Mouse (Mus musculus) heart, embryonic 15.5 days (tissue): ENCODE data around the gene Gm12800. TPM values are rescaled to one million over a fixed set of nuclear protein-coding genes. Genes with fewer than 3 reads are reported as not detected.
"Not testable (repeated sequence)": the region's sequence is repeated elsewhere in the genome, so short reads cannot be mapped to it uniquely, and the experiment has no call there.

Source experiments
- ATAC-seq: fragments of 200-750 bp; cut with Nextera tagmentation; replicated peaks from 2 replicates; pipeline ENCODE4 v1.8.0; 2017; ENCODE audit warnings: low read depth, moderate TSS enrichment; ENCODE audit not compliant: insufficient number of reproducible peaks, insufficient read depth, low FRiP score
- H3K27ac ChIP-seq: fragments of 300-500 bp; sonication (generic); 2 replicates; pipeline ENCODE4 v1.5.1; 2015; ENCODE audit warnings: mild to moderate bottlenecking, inconsistent platforms
- H3K27me3 ChIP-seq: fragments of 300-500 bp; sonication (generic); 2 replicates; pipeline ENCODE4 v1.6.1; 2015; ENCODE audit warnings: inconsistent platforms
- H3K36me3 ChIP-seq: fragments of 300-500 bp; sonication (generic); 2 replicates; pipeline ENCODE4 v1.6.1; 2015; ENCODE audit warnings: mild to moderate bottlenecking, inconsistent platforms
- H3K4me1 ChIP-seq: fragments of 300-500 bp; sonication (generic); replicated peaks from 2 replicates; pipeline ENCODE4 v1.6.1; 2015; ENCODE audit warnings: inconsistent platforms
- H3K4me2 ChIP-seq: fragments of 300-500 bp; sonication (generic); 2 replicates; pipeline ENCODE4 v1.6.1; 2015; ENCODE audit warnings: inconsistent platforms, mild to moderate bottlenecking, moderate library complexity
- H3K4me3 ChIP-seq: fragments of 300-500 bp; sonication (generic); 2 replicates; pipeline ENCODE4 v1.5.1; 2015; ENCODE audit warnings: mild to moderate bottlenecking, inconsistent platforms
- H3K9ac ChIP-seq: fragments of 300-500 bp; sonication (generic); 2 replicates; pipeline ENCODE4 v1.6.1; 2015; ENCODE audit warnings: mild to moderate bottlenecking, inconsistent platforms
- H3K9me3 ChIP-seq: fragments of 300-500 bp; sonication (generic); replicated peaks from 2 replicates; pipeline ENCODE4 v1.6.1; 2016; ENCODE audit warnings: inconsistent platforms
- WGBS: fragments of 180-500 bp; shearing (Covaris S2); methylation state at CpG from one replicate; pipeline ENCODE4 v1.1.7; 2015; ENCODE audit warnings: mixed read lengths; 5-methylcytosine and 5-hydroxymethylcytosine counted together
- polyA plus RNA-seq: library from polyadenylated mRNA; unstranded; fragments of >200 nt; fragmentation: Nextera tagmentation; extraction: Ambion mirVana; gene quantifications from 2 replicates; pipeline ENCODE4 v1.2.1, GENCODE M21; 2015

Gm12800 gene
- polyA plus RNA-seq: not detected in 2 replicates

DNA sequence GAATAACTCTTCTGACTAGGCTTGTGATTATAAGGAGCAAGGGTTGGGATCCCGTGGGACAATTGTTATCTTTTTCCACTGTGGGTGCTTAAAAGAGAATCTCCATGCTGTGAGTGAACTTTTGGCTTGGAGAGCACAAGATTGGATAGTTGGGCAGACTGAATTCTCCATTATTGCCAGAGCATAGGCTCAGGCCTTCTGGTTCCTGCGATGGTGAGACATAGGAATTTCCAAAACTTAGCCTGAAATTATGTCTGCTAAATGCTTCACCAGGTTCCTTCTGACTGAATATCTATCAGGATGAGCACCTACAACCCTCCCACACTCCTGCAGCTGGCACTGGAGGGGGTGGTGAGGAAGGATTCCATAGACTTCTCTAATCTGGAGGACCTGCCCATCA lies at the start of gene Gm12800:
Gene Gm12800 (plus strand): TSS at position 301 of the 400 bp plus-strand sequence.
- 73% methylated on average over 2 of the region's 2 CpGs for WGBS
- H3K27ac ChIP-seq, H3K4me3 ChIP-seq, H3K9me3 ChIP-seq, ATAC-seq, H3K9ac ChIP-seq, H3K4me2 ChIP-seq, H3K36me3 ChIP-seq, H3K4me1 ChIP-seq, H3K27me3 ChIP-seq: not testable (repeated sequence)

DNA sequence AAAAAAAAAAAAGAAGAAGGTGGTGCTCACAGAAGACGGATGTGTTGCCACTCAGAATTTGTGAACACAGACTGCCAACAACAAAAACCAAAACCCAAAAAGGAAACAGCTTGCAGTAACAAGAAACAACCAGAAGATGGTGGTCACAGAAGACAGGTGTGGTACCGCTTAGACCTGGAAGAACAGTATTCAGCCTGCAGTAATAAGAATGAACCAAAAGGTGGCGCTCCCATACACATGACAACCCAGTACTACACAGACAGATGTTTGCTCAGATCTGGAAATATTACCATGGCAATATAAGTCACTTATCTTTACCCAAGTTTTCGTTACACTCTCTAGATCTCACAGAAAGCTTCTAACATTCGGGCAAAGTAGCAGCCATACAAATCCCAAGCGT lies 48.0 kb upstream of the Gm12800 start:
- Histone ChIP-seq H3K36me3 (no peaks in the 10 kb centered on the region), H3K9ac (no peak overlapping the region), H3K27ac (no peak overlapping the region), H3K9me3 (no peaks in the 10 kb centered on the region), H3K27me3 (no peaks in the 10 kb centered on the region), H3K4me2 (no peak overlapping the region), H3K4me3 (no peak overlapping the region), H3K4me1 (no peaks in the 10 kb centered on the region)
- no peak for ATAC-seq
- WGBS: 49% methylated on average over 6 of the region's 6 CpGs

DNA sequence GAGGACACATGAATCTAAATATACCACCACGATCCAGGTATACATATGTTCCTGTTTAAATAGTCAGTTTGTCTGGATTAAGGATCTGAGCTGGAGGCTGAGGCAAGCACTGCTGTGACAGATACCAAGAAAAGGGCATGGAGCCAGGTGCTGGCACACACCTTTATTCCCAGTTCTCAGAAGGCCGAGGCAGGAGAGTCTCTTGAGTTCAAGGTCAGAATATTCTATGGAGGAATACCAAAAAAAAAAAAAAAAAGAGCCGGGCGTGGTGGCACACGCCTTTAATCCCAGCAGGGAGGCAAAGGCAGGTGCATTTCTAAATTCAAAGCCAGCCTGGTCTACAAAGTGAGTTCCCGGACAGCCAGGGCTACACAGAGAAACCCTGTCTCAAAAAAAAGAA lies 46.6 kb upstream of the Gm12800 start:
- no peaks in the 10 kb centered on the region for H3K9me3 ChIP-seq
- no peaks in the 10 kb centered on the region for H3K4me1 ChIP-seq
- H3K27ac ChIP-seq: no peak overlapping the region
- H3K4me2 ChIP-seq: no peak overlapping the region
- no peak overlapping the region for H3K9ac ChIP-seq
- no peaks in the 10 kb centered on the region for H3K27me3 ChIP-seq
- WGBS: 80% methylated on average over 6 of the region's 6 CpGs
- H3K36me3 ChIP-seq: no peaks in the 10 kb centered on the region
- no peak for ATAC-seq
- no peak overlapping the region for H3K4me3 ChIP-seq

DNA sequence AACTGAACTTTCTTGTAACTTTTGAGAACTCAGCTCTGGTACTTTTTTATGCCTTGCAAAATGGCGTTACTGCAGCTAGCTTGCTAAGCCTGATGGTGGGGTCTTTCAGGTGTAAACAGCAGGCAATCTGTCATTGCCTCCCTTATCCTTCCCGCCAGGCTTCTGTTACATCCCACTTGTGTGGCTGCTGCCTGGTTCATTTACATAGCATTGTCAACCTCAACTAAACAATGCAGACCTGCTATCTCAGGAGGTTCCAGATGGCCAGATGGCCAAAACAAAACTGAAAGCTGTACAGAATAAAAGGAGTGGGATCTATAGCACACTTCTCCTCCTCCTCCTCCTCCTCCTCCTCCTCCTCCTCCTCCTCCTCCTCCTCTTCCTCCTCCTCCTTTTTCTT lies 36.9 kb upstream of the Gm12800 start:
- 70% methylated on average over 2 of the region's 2 CpGs for WGBS
- H3K27me3 ChIP-seq, H3K4me1 ChIP-seq, ATAC-seq, H3K9ac ChIP-seq, H3K4me3 ChIP-seq, H3K27ac ChIP-seq, H3K36me3 ChIP-seq, H3K4me2 ChIP-seq, H3K9me3 ChIP-seq: not testable (repeated sequence)

DNA sequence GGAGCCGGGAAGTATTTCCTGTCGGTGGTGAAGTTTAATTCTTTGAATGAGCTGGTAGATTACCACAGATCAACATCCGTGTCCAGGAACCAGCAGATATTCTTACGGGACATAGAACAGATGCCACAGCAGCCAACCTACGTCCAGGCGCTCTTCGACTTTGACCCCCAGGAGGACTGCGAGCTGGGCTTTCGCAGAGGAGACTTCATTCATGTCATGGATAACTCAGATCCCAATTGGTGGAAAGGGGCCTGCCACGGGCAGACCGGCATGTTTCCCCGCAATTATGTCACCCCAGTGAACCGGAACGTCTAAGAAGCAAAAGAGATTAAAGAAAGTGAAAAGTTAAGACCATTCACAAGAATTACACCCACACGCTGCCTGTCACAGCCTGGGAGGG lies 33.2 kb upstream of the Gm12800 start:
- ATAC-seq, H3K27ac ChIP-seq, H3K36me3 ChIP-seq, H3K4me1 ChIP-seq, H3K27me3 ChIP-seq, H3K4me3 ChIP-seq, H3K4me2 ChIP-seq, H3K9ac ChIP-seq, H3K9me3 ChIP-seq: not testable (repeated sequence)
- 81% methylated on average over 15 of the region's 15 CpGs for WGBS

DNA sequence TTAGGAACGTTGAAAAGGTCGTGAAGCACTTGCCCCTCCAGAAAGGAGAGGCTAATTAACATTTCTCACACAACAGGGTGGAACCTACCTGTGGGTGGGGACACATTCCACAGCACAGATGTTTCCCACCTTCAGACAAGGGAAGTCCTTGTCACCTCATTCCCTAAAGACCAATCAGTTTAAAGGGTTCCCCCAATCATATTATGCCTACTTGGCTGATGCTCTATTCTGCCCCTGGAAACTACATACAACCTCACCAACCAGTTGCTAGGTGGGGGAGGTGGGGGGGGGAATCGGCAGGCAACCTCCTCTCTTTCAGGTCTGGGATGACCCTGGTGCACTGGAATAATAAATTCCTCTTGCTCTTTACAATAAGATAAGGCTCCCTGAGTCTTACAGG lies 25.3 kb upstream of the Gm12800 start:
- no peaks in the 10 kb centered on the region for H3K9me3 ChIP-seq
- H3K9ac ChIP-seq: no peak overlapping the region
- H3K27me3 ChIP-seq: no peaks in the 10 kb centered on the region
- WGBS: 26% methylated on average over 3 of the region's 3 CpGs
- no peaks in the 10 kb centered on the region for H3K36me3 ChIP-seq
- no peak for ATAC-seq
- no peak overlapping the region for H3K27ac ChIP-seq
- no peak overlapping the region for H3K4me3 ChIP-seq
- no peak overlapping the region for H3K4me2 ChIP-seq
- H3K4me1 ChIP-seq: no peaks in the 10 kb centered on the region

DNA sequence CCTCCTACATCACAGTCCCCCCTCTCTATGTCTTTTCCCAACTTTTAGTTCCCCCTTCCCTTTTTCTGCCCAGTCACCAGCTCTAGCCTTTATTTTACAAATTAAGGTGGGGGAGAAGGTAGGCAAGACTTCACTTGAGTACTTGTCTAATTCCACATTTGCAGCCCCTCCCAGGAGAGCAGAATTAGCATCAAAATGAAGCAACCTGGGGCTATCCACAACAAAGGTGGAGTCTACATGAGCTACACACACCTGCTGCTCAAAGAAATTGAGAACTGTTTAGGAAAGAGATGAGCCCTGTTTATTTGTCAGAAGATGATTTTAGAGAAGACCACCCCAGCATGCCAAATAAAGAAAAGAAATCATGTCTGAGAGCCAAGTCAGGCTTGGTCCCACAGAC lies 19.5 kb upstream of the Gm12800 start:
- Histone ChIP-seq H3K4me3 (no peak overlapping the region), H3K27ac (no peak overlapping the region), H3K9me3 (no peaks in the 10 kb centered on the region), H3K36me3 (no peaks in the 10 kb centered on the region), H3K4me1 (no peaks in the 10 kb centered on the region), H3K4me2 (no peak overlapping the region), H3K27me3 (no peaks in the 10 kb centered on the region), H3K9ac (no peak overlapping the region)
- ATAC-seq: no peak

DNA sequence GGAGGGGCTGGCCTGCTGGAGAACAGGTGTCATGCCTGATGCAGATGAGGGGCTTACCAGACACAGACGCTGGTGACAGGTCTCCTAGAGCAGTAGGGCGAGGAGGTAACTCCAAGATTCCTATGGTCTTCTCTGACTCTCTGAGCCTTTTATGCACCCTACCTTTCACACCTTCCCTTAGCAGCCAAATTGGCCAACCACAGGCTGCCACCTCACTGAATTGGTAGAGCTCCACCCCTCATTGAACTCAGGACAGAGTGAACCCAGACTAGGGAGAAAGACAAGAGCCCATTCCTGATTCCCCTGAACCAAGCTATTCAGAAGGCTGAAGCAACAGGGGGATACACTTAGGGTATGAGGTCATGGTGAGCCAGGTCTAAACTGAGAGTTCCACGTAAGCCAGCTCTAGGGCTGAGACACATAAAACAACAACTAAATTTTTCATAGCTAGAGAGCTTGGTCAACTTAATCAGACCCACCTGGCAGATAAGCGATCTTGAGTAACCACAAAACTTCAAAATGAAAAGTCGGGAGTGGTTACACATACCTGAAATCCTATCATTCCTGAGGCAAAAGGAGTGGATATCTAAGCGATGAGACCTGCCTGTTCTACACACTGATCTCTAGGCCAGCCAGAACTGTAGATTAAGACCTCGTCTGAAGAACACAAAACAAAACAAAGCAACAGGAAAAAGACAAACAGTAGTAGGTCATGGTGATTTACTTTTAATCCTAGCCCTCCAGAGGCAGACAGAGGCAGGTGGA lies 15.1 kb upstream of the Gm12800 start, which contains the start of gene C130073F10Rik:
Gene C130073F10Rik (minus strand): TSS at position 134 of the 765 bp plus-strand sequence.
- WGBS: 74% methylated on average over 7 of the region's 7 CpGs
- Histone ChIP-seq H3K9ac (no peak within 1 kb of the TSS), H3K4me3 (no peak within 1 kb of the TSS), H3K27ac (no peak within 1 kb of the TSS), H3K27me3 (no peaks in the 10 kb centered on the region), H3K9me3 (no peaks in the 10 kb centered on the region), H3K36me3 (no peaks in the 10 kb centered on the region), H3K4me1 (no peaks in the 10 kb centered on the region), H3K4me2 (no peak within 1 kb of the TSS)
- no peak for ATAC-seq

DNA sequence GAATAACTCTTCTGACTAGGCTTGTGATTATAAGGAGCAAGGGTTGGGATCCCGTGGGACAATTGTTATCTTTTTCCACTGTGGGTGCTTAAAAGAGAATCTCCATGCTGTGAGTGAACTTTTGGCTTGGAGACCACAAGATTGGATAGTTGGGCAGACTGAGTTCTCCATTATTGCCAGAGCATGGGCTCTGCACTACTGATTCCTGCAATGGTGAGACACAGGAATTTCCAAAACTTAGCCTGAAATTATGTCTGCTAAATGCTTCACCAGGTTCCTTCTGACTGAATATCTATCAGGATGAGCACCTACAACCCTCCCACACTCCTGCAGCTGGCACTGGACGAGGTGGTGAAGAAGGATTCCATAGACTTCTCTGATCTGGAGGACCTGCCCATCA lies 31.2 kb downstream of the Gm12800 start, which contains the start of gene Gm12794:
Gene Gm12794 (plus strand): TSS at position 301 of the 400 bp plus-strand sequence.
- ATAC-seq, H3K9me3 ChIP-seq, H3K36me3 ChIP-seq, H3K27ac ChIP-seq, H3K4me3 ChIP-seq, H3K27me3 ChIP-seq, H3K9ac ChIP-seq, H3K4me2 ChIP-seq, H3K4me1 ChIP-seq: not testable (repeated sequence)
- WGBS: 57% methylated on average over 2 of the region's 2 CpGs

Other genes starting within 250 kb of the Gm12800 start
- gene Lepr, start 191.7 kb upstream of the Gm12800 start, polyA plus RNA-seq: 1.6 TPM in 2 replicates
- not detected in 2 replicates for gene B020004J07Rik, start 65.1 kb upstream of the Gm12800 start, polyA plus RNA-seq
- not detected in 2 replicates for gene C130073F10Rik, start 15.3 kb upstream of the Gm12800 start, polyA plus RNA-seq
- not detected in 2 replicates for gene Gm12794, start 31.3 kb downstream of the Gm12800 start, polyA plus RNA-seq
- not detected in 2 replicates for gene Gm12790, start 71.9 kb downstream of the Gm12800 start, polyA plus RNA-seq
- gene Gm12789, start 77.5 kb downstream of the Gm12800 start, polyA plus RNA-seq: not detected in 2 replicates
- gene Pde4b, start 178.4 kb downstream of the Gm12800 start, polyA plus RNA-seq: 24.6 and 27.4 TPM in 2 replicates